Mouse (Mus musculus): ENCODE measurements at regions not wholly inside any gene's neighbourhood (a gene's known extent, or its start where the extent isn't known, plus 50 kb on each side); places are given as distances from the start of the nearest gene placed in this dataset.

- in situ Hi-C loops (cut with MboI, MseI), result no loop called here
Observed at GRCm38 (mm10) chr3:119653007-119653565, 131.2 kb downstream of the Ptbp2 start.

- in situ Hi-C loops (cut with MboI, MseI), result no loop called here
Observed at GRCm38 (mm10) chr3:119638633-119639032, 145.6 kb downstream of the Ptbp2 start.

- in situ Hi-C loops (cut with MboI, MseI), result no loop called here
Observed at GRCm38 (mm10) chr3:119635641-119636040, 148.6 kb downstream of the Ptbp2 start.

- in situ Hi-C loops (cut with MboI, MseI), result no loop called here
Observed at GRCm38 (mm10) chr3:119633516-119633915, 150.8 kb downstream of the Ptbp2 start.

GRCm38 (mm10) chr3:119606116-119606515 lies 178.2 kb downstream of the Ptbp2 start:
- in situ Hi-C loops (cut with MboI, MseI), result no loop called here

GRCm38 (mm10) chr3:119588872-119589416 lies 195.3 kb downstream of the Ptbp2 start:
- in situ Hi-C loops (cut with MboI, MseI), result no loop called here

GRCm38 (mm10) chr3:119587971-119588370 lies 196.3 kb downstream of the Ptbp2 start:
- in situ Hi-C loops (cut with MboI, MseI), result no loop called here

GRCm38 (mm10) chr3:119575516-119575915 lies 208.8 kb downstream of the Ptbp2 start:
- in situ Hi-C loops (cut with MboI, MseI), result loop anchor here (10.0 kb wide), 1 partner anchor 249 kb away; no protein-coding TSS in a partner anchor

- in situ Hi-C loops (cut with MboI, MseI), result no loop called here
Observed at GRCm38 (mm10) chr3:119537884-119538283, 246.4 kb downstream of the Ptbp2 start.

GRCm38 (mm10) chr3:119524510-119525123 lies 259.6 kb downstream of the Ptbp2 start:
- in situ Hi-C loops (cut with MboI, MseI), result no loop called here

- in situ Hi-C loops (cut with MboI, MseI), result no loop called here
Observed at GRCm38 (mm10) chr3:119512596-119512995, 271.7 kb downstream of the Ptbp2 start.

GRCm38 (mm10) chr3:119509132-119509531 lies 275.1 kb downstream of the Ptbp2 start:
- in situ Hi-C loops (cut with MboI, MseI), result no loop called here

GRCm38 (mm10) chr3:119503471-119503972 lies 280.7 kb downstream of the Ptbp2 start:
- in situ Hi-C loops (cut with MboI, MseI), result no loop called here

GRCm38 (mm10) chr3:119498711-119499110 lies 285.6 kb downstream of the Ptbp2 start:
- in situ Hi-C loops (cut with MboI, MseI), result no loop called here

- in situ Hi-C loops (cut with MboI, MseI), result no loop called here
Observed at GRCm38 (mm10) chr3:119497880-119498279, 286.4 kb downstream of the Ptbp2 start.

- in situ Hi-C loops (cut with MboI, MseI), result no loop called here
Observed at GRCm38 (mm10) chr3:119494580-119494979, 289.7 kb downstream of the Ptbp2 start.

GRCm38 (mm10) chr3:119492627-119493026 lies 291.6 kb downstream of the Ptbp2 start:
- in situ Hi-C loops (cut with MboI, MseI), result no loop called here

GRCm38 (mm10) chr3:119489336-119489735 lies 294.9 kb downstream of the Ptbp2 start:
- in situ Hi-C loops (cut with MboI, MseI), result no loop called here
